Mouse (Mus musculus) heart, postnatal 10 days (tissue): ENCODE data around the gene Lef1. TPM values are rescaled to one million over a fixed set of nuclear protein-coding genes. Genes with fewer than 3 reads are reported as not detected.
A peak's percentile ranks its signal among the peaks of the same experiment; 100 is the strongest.

Experiments used
- DNase-seq, 2 experiments: peaks; one replicate each; pipeline ENCODE4 v3.0.0; 2021
- intact Hi-C: fragments of 180-260 bp; cut with DNase I; formaldehyde crosslinking; loops from one replicate; pipeline ENCODE4 v1.15.1; 2025
- total RNA-seq, 2 experiments: library from RNA; stranded (reverse); gene quantifications; 2 replicates each; pipeline ENCODE4 v1.2.3; 2021

Lef1 gene
- total RNA-seq, 2 experiments from 2014 or later, result 0.60 to 1.1 TPM

- intact Hi-C loops, result loop anchor here (2.0 kb wide), 2 partner anchors 25 to 531 kb away; no protein-coding TSS in a partner anchor
Measured at GRCm38 (mm10) chr3:131245766-131246578, 135.7 kb downstream of the Lef1 start.

GRCm38 (mm10) chr3:131246579-131247046 is 136.3 kb downstream of the Lef1 start:
- intact Hi-C loops, result loop anchor here (2.0 kb wide), 1 partner anchor 24 kb away; no protein-coding TSS in a partner anchor
- peak in 1 of 2 experiments; percentile 64 for DNase-seq

More at GRCm38 (mm10) chr3:131245766-131246578, 135.7 kb downstream of the Lef1 start:
- DNase-seq, result peak; percentile 83 to 91

GRCm38 (mm10) chr3:131247447-131247846 is 137.2 kb downstream of the Lef1 start:
- intact Hi-C loops, result loop anchor here (2.0 kb wide), 1 partner anchor 23 kb away; no protein-coding TSS in a partner anchor
- DNase-seq, result no peak

- intact Hi-C loops, result loop anchor here (2.0 kb wide), 1 partner anchor 23 kb away; no protein-coding TSS in a partner anchor
Measured at GRCm38 (mm10) chr3:131247851-131248250, 137.6 kb downstream of the Lef1 start.

GRCm38 (mm10) chr3:131248444-131248843 is 138.2 kb downstream of the Lef1 start:
- intact Hi-C loops, result no loop called here
- no peak for DNase-seq

More at GRCm38 (mm10) chr3:131247851-131248250, 137.6 kb downstream of the Lef1 start:
- no peak for DNase-seq

GRCm38 (mm10) chr3:131250283-131250682 is 140.0 kb downstream of the Lef1 start:
- DNase-seq, result no peak
- intact Hi-C loops, result no loop called here

- peak; percentile 26 to 28 for DNase-seq
- intact Hi-C loops, result no loop called here
Measured at GRCm38 (mm10) chr3:131250978-131251377, 140.7 kb downstream of the Lef1 start.

- intact Hi-C loops, result no loop called here
- DNase-seq, result no peak
Measured at GRCm38 (mm10) chr3:131251601-131252000, 141.3 kb downstream of the Lef1 start.

- intact Hi-C loops, result no loop called here
Measured at GRCm38 (mm10) chr3:131254991-131255390, 144.7 kb downstream of the Lef1 start.

GRCm38 (mm10) chr3:131255399-131255981 is 145.2 kb downstream of the Lef1 start:
- intact Hi-C loops, result no loop called here
- no peak for DNase-seq

More at GRCm38 (mm10) chr3:131254991-131255390, 144.7 kb downstream of the Lef1 start:
- no peak for DNase-seq

GRCm38 (mm10) chr3:131258921-131259320 is 148.7 kb downstream of the Lef1 start:
- intact Hi-C loops, result no loop called here
- no peak for DNase-seq

GRCm38 (mm10) chr3:131259392-131259965 is 149.2 kb downstream of the Lef1 start:
- intact Hi-C loops, result no loop called here
- no peak for DNase-seq

GRCm38 (mm10) chr3:131260418-131260817 is 150.1 kb downstream of the Lef1 start:
- intact Hi-C loops, result no loop called here
- no peak for DNase-seq

- intact Hi-C loops, result no loop called here
Measured at GRCm38 (mm10) chr3:131263766-131264486, 153.7 kb downstream of the Lef1 start.

GRCm38 (mm10) chr3:131265516-131265915 is 155.2 kb downstream of the Lef1 start:
- no peak for DNase-seq
- intact Hi-C loops, result no loop called here

More at GRCm38 (mm10) chr3:131263766-131264486, 153.7 kb downstream of the Lef1 start:
- no peak for DNase-seq

- DNase-seq, result peak; percentile 54 to 57
- intact Hi-C loops, result no loop called here
Measured at GRCm38 (mm10) chr3:131266366-131267050, 156.2 kb downstream of the Lef1 start.

- intact Hi-C loops, result loop anchor here (2.0 kb wide), 1 partner anchor 24 kb away; no protein-coding TSS in a partner anchor
- DNase-seq, result no peak
Measured at GRCm38 (mm10) chr3:131270381-131270780, 160.1 kb downstream of the Lef1 start.

GRCm38 (mm10) chr3:131271157-131271556 is 160.9 kb downstream of the Lef1 start:
- peak; percentile 75 to 81 for DNase-seq
- intact Hi-C loops, result loop anchor here (2.0 kb wide), 1 partner anchor 24 kb away; no protein-coding TSS in a partner anchor

GRCm38 (mm10) chr3:131271559-131272373 is 161.5 kb downstream of the Lef1 start, which contains the start of gene Hadh:
Gene Hadh (minus strand): TSS chr3:131272101.
- DNase-seq, result peak; percentile 89 to 90
- intact Hi-C loops, result loop anchor here (2.0 kb wide), 1 partner anchor 25 kb away; no protein-coding TSS in a partner anchor
